Comparison of ENCODE assay signal across 9 mouse cellular contexts in the genomic region with DNA sequence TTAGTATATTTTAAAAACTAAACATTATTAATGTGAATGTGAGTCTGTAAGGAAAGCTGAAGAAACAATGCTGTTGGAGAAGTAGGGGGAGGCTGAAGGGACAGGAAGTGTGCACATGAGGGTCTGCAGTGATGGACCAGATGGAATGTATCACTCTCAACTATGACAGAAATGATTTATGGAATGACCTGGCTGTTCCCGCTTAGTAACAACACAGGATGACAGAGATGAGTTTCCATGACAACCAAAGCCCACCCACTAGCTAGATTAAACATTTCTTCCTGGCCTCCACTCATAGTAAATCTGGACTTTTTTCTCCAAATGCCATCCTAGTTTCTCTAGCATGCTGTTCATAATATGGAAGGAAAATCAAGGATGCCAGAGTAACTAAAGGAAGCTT.
A peak's percentile ranks its signal among the peaks of the same experiment; 100 is the strongest.
DNase-seq lines count a peak whose midpoint lies in the region; ATAC-seq and TF ChIP-seq lines count a peak whose summit lies in the region.
"Had no signal": no experiment of that assay in that cellular context is flagged by ENCODE, and none has a peak within 500 bp of the region (broad histone marks: within the 10 kb centered on the region; RNA-seq: fewer than 3 reads in every experiment).

No protein-coding gene starts in this region.

- peaks cover 23% of the 10 kb centered on the region for H3K4me1 ChIP-seq in stomach, embryonic 14.5 days (ENCODE audit: control insufficient read depth, insufficient read depth, low read length)
- no peaks in the 10 kb centered on the region; the same call in 1 of the 2 replicates for H3K4me1 ChIP-seq in stomach, postnatal 0 days (replicated peaks; ENCODE audit: control insufficient read depth, insufficient read depth)
- H3K4me1 ChIP-seq in forebrain, postnatal 0 days (ENCODE audit: insufficient read depth) = no peaks in the 10 kb centered on the region; the same call in 1 of the 2 replicates
- peaks cover 65% of the 10 kb centered on the region for H3K4me1 ChIP-seq in midbrain, embryonic 10.5 days

- peak; percentile 61; the same call in 1 of the 2 replicates for ATAC-seq in stomach, embryonic 14.5 days (ENCODE audit: insufficient number of reproducible peaks, insufficient read depth, low FRiP score, low read depth)
- no peak for ATAC-seq in stomach, postnatal 0 days (ENCODE audit: low FRiP score, low TSS enrichment)
- ATAC-seq in forebrain, postnatal 0 days = no peak
- no peak for ATAC-seq in megakaryocyte progenitor cell, adult 5-6 weeks (replicated peaks; ENCODE audit: poor library complexity)

- H3K9ac ChIP-seq in stomach, embryonic 14.5 days (replicated peaks; ENCODE audit: low read depth, low read length) = no peak overlapping the region
- H3K9ac ChIP-seq in stomach, postnatal 0 days (ENCODE audit: low read length) = no peak overlapping the region
- no peak overlapping the region for H3K9ac ChIP-seq in forebrain, postnatal 0 days
- H3K9ac ChIP-seq: liver, embryonic 14.5 days had no signal

- DNase-seq in stomach, postnatal 0 days (ENCODE audit: low spot score) = no peak
- peak; percentile 25 for DNase-seq in forebrain, postnatal 0 days
- no peak for DNase-seq in midbrain, embryonic 10.5 days (ENCODE audit: low spot score)
- no peak for DNase-seq in left cerebral cortex, postnatal 25 days (ENCODE audit: low spot score in 2 of 2)
- no peak for DNase-seq in right cerebral cortex, adult 2 months (ENCODE audit: low spot score in 2 of 2)

- no peaks in the 10 kb centered on the region for H3K9me3 ChIP-seq in stomach, embryonic 14.5 days (ENCODE audit: control insufficient read depth, low read depth, low read length)
- H3K9me3 ChIP-seq in stomach, postnatal 0 days (ENCODE audit: control insufficient read depth, low read length) = no peaks in the 10 kb centered on the region
- H3K9me3 ChIP-seq in forebrain, postnatal 0 days (ENCODE audit: low read length) = no peaks in the 10 kb centered on the region
- 0 out of 2 replicates have a peak, but pooled peaks cover 3% of the 10 kb centered on the region for H3K9me3 ChIP-seq in midbrain, embryonic 10.5 days (replicated peaks)
- H3K9me3 ChIP-seq: G1E had no signal

- H3K27me3 ChIP-seq in stomach, embryonic 14.5 days (ENCODE audit: control insufficient read depth, insufficient read depth, low read length) = no peaks in the 10 kb centered on the region
- no peaks in the 10 kb centered on the region for H3K27me3 ChIP-seq in stomach, postnatal 0 days (ENCODE audit: control insufficient read depth, insufficient read depth, low read length)
- H3K27me3 ChIP-seq in forebrain, postnatal 0 days (ENCODE audit: insufficient read depth, low read length) = no peaks in the 10 kb centered on the region
- no peaks in the 10 kb centered on the region for H3K27me3 ChIP-seq in midbrain, embryonic 10.5 days (ENCODE audit: low read depth, poor library complexity, severe bottlenecking)

- H3K4me2 ChIP-seq in stomach, embryonic 14.5 days (replicated peaks; ENCODE audit: low read depth, low read length) = no peak overlapping the region
- no peak overlapping the region for H3K4me2 ChIP-seq in stomach, postnatal 0 days (replicated peaks; ENCODE audit: low read depth)
- H3K4me2 ChIP-seq in forebrain, postnatal 0 days (ENCODE audit: low read depth) = no peak overlapping the region

- no peak for TF ChIP-seq EP300 in stomach, postnatal 0 days (optimal IDR thresholded peaks at IDR 0.05)

- TF ChIP-seq CTCF in stomach, postnatal 0 days (IDR thresholded peaks at IDR 0.05; ENCODE audit: low read depth) = no peak
- TF ChIP-seq CTCF in forebrain, postnatal 0 days (IDR thresholded peaks at IDR 0.05; ENCODE audit: low read depth) = no peak

- peak overlapping the region; percentile 44; the same call in 1 of the 2 replicates for H3K27ac ChIP-seq in stomach, embryonic 14.5 days (ENCODE audit: low read length)
- H3K27ac ChIP-seq in stomach, postnatal 0 days (replicated peaks) = no peak overlapping the region
- H3K27ac ChIP-seq in forebrain, postnatal 0 days (ENCODE audit: low read depth, low read length) = no peak overlapping the region
- peak overlapping the region; percentile 76 for H3K27ac ChIP-seq in midbrain, embryonic 10.5 days (replicated peaks)
- H3K27ac ChIP-seq: liver, embryonic 14.5 days had no signal

- H3K4me3 ChIP-seq in stomach, embryonic 14.5 days (ENCODE audit: low read depth, low read length) = no peak overlapping the region
- no peak overlapping the region for H3K4me3 ChIP-seq in stomach, postnatal 0 days (ENCODE audit: low read depth, low read length)
- H3K4me3 ChIP-seq in forebrain, postnatal 0 days (ENCODE audit: low read depth, low read length) = no peak overlapping the region
- peak overlapping the region; percentile 4; the same call in 1 of the 2 replicates for H3K4me3 ChIP-seq in midbrain, embryonic 10.5 days

- H3K36me3 ChIP-seq in stomach, embryonic 14.5 days (ENCODE audit: control insufficient read depth, insufficient read depth, low read length) = peaks cover 7% of the 10 kb centered on the region
- H3K36me3 ChIP-seq in stomach, postnatal 0 days (ENCODE audit: control insufficient read depth, insufficient read depth, low read length) = no peaks in the 10 kb centered on the region; the same call in 1 of the 2 replicates
- H3K36me3 ChIP-seq in forebrain, postnatal 0 days (ENCODE audit: insufficient read depth) = peaks cover 13% of the 10 kb centered on the region
- H3K36me3 ChIP-seq in midbrain, embryonic 10.5 days = peaks cover 70% of the 10 kb centered on the region

- intact Hi-C loops in left cerebral cortex, postnatal 25 days (cut with DNase I) = no loop called here

- 2% methylated on average over 1 of the region's 1 CpGs for WGBS in stomach, embryonic 14.5 days
- 17% methylated on average over 1 of the region's 1 CpGs for WGBS in stomach, postnatal 0 days
- WGBS in forebrain, postnatal 0 days = 18% methylated on average over 1 of the region's 1 CpGs
- WGBS in midbrain, embryonic 10.5 days = 24% methylated on average over 1 of the region's 1 CpGs

Comparison
In these comparisons a context has a peak if more than half of its experiments do, and no peak if none do; other contexts are left out.
1. H3K27ac ChIP-seq: peak in stomach, embryonic 14.5 days (single experiment) and midbrain, embryonic 10.5 days (single experiment); none in stomach, postnatal 0 days (single experiment) and forebrain, postnatal 0 days (single experiment).